In genomic region chr15:81606634-81607033, GRCm38 (mm10) we compare ENCODE assay signal across 10 mouse cellular contexts. TPM values are rescaled to one million over a fixed set of nuclear protein-coding genes. Genes with fewer than 3 reads are reported as not detected.
DNase-seq lines count a peak whose midpoint lies in the region; ATAC-seq and TF ChIP-seq lines count a peak whose summit lies in the region.
"Had no signal": no experiment of that assay in that cellular context is flagged by ENCODE, and none has a peak within 500 bp of the region (broad histone marks: within the 10 kb centered on the region; RNA-seq: fewer than 3 reads in every experiment).

No protein-coding gene starts in this region.

- no peaks in the 10 kb centered on the region for H3K9me3 ChIP-seq in lung, embryonic 14.5 days (ENCODE audit: low read depth, low read length)
- H3K9me3 ChIP-seq in neural tube, embryonic 15.5 days (replicated peaks), result no peaks in the 10 kb centered on the region
- H3K9me3 ChIP-seq: hindbrain, embryonic 15.5 days; neural tube, embryonic 12.5 days had no signal

- no peak for ATAC-seq in lung, embryonic 14.5 days (ENCODE audit: insufficient read depth)
- no peak for ATAC-seq in neural tube, embryonic 15.5 days (ENCODE audit: low FRiP score)

- TF ChIP-seq POLR2A in heart, adult 2 months (IDR thresholded peaks at IDR 0.05; ENCODE audit: insufficient read depth, low read depth, low read length), result no peak

- H3K4me1 ChIP-seq in heart, adult 2 months (ENCODE audit: control insufficient read depth, insufficient read depth, low read length), result peaks cover 2% of the 10 kb centered on the region
- H3K4me1 ChIP-seq in lung, embryonic 14.5 days (ENCODE audit: insufficient read depth), result no peaks in the 10 kb centered on the region
- H3K4me1 ChIP-seq in neural tube, embryonic 15.5 days, result no peaks in the 10 kb centered on the region
- H3K4me1 ChIP-seq: neural tube, embryonic 12.5 days had no signal

- peak; percentile 75 for TF ChIP-seq CTCF in heart, adult 2 months (IDR thresholded peaks at IDR 0.05)
- TF ChIP-seq CTCF in lung, embryonic 14.5 days (IDR thresholded peaks at IDR 0.05; ENCODE audit: low read depth), result peak; percentile 69

- no peak overlapping the region for H3K4me2 ChIP-seq in lung, embryonic 14.5 days
- no peak overlapping the region for H3K4me2 ChIP-seq in neural tube, embryonic 15.5 days
- H3K4me2 ChIP-seq: hindbrain, embryonic 15.5 days; neural tube, embryonic 12.5 days had no signal

- no peak for DNase-seq in heart, adult 2 months
- no peak for DNase-seq in heart, adult 11 months
- peak; percentile 56 to 72 for DNase-seq in B cell, adult 2 months
- peak; percentile 33 for DNase-seq in brain, adult 2 months (ENCODE audit: low read depth, low spot score)
- peak; percentile 70 for DNase-seq in lung, embryonic 14.5 days
- peak; percentile 56 for DNase-seq in thymus, postnatal 25 days
- no peak for DNase-seq in urinary bladder, postnatal 36 days (ENCODE audit: low spot score in 2 of 2)

- no peak overlapping the region for H3K4me3 ChIP-seq in heart, adult 2 months
- H3K4me3 ChIP-seq in lung, embryonic 14.5 days (ENCODE audit: low read depth, low read length), result no peak overlapping the region
- no peak overlapping the region for H3K4me3 ChIP-seq in neural tube, embryonic 15.5 days (replicated peaks)
- H3K4me3 ChIP-seq: hindbrain, embryonic 15.5 days; neural tube, embryonic 12.5 days had no signal

- intact Hi-C loops in heart, adult 2 months (cut with DNase I), result loop anchor here (1.0 to 2.0 kb wide), 2 partner anchors 19 to 158 kb away; no protein-coding TSS in a partner anchor

- no peak overlapping the region for H3K27ac ChIP-seq in heart, adult 2 months
- H3K27ac ChIP-seq in lung, embryonic 14.5 days (ENCODE audit: low read depth), result no peak overlapping the region
- no peak overlapping the region for H3K27ac ChIP-seq in neural tube, embryonic 15.5 days (replicated peaks)
- H3K27ac ChIP-seq: hindbrain, embryonic 15.5 days; neural tube, embryonic 12.5 days had no signal

- peaks cover 30% of the 10 kb centered on the region for H3K36me3 ChIP-seq in heart, adult 2 months (ENCODE audit: control insufficient read depth, insufficient read depth, low read length)
- peaks cover 60% of the 10 kb centered on the region for H3K36me3 ChIP-seq in lung, embryonic 14.5 days (ENCODE audit: insufficient read depth)
- peaks cover 45% of the 10 kb centered on the region for H3K36me3 ChIP-seq in neural tube, embryonic 15.5 days

- no peak for TF ChIP-seq EP300 in heart, adult 2 months (IDR thresholded peaks at IDR 0.05; ENCODE audit: insufficient read depth, low read depth, low read length)

- H3K27me3 ChIP-seq in heart, adult 2 months (ENCODE audit: control insufficient read depth, insufficient read depth, low read length), result no peaks in the 10 kb centered on the region
- no peaks in the 10 kb centered on the region for H3K27me3 ChIP-seq in lung, embryonic 14.5 days (ENCODE audit: insufficient read depth, low read length)
- H3K27me3 ChIP-seq in neural tube, embryonic 15.5 days (replicated peaks), result no peaks in the 10 kb centered on the region
- H3K27me3 ChIP-seq: hindbrain, embryonic 15.5 days; neural tube, embryonic 12.5 days had no signal

- H3K79me2 ChIP-seq in heart, adult 2 months (replicated peaks; ENCODE audit: control insufficient read depth, insufficient read depth, low read length), result peaks cover 11% of the 10 kb centered on the region

- H3K9ac ChIP-seq in heart, adult 2 months (ENCODE audit: low read depth, low read length), result no peak overlapping the region
- H3K9ac ChIP-seq in lung, embryonic 14.5 days, result no peak overlapping the region
- no peak overlapping the region for H3K9ac ChIP-seq in neural tube, embryonic 15.5 days (replicated peaks)
- H3K9ac ChIP-seq: hindbrain, embryonic 15.5 days; neural tube, embryonic 12.5 days had no signal

- 57% methylated on average over 1 of the region's 1 CpGs for WGBS in heart, adult 2 months
- 82% methylated on average over 1 of the region's 1 CpGs for WGBS in lung, embryonic 14.5 days
- WGBS in neural tube, embryonic 15.5 days, result 95% methylated on average over 1 of the region's 1 CpGs

RNA-seq across cellular contexts. Expression of gene Ep300, which starts 21.5 kb away (rescaled TPM):
- total RNA-seq in heart, adult 2 months (2021), result 10 to 100 TPM; 37.7 to 49.0 TPM
- 14.7 and 19.4 TPM in 2 replicates for polyA plus RNA-seq in heart, adult 2 months (2012; rRNA removed)
- 22.6 and 25.0 TPM in 2 replicates for polyA plus RNA-seq in lung, embryonic 14.5 days (2014; fragmentation: Nextera tagmentation; extraction: Ambion mirVana)
- 20.0 and 23.6 TPM in 2 replicates for polyA plus RNA-seq in neural tube, embryonic 15.5 days (2015; fragmentation: Nextera tagmentation; extraction: Ambion mirVana)

RNA-seq across cellular contexts. Expression of gene L3mbtl2, which starts 57.1 kb away (rescaled TPM):
- 10 to 100 TPM; 11.1 to 12.6 TPM for total RNA-seq in heart, adult 2 months (2021)
- polyA plus RNA-seq in heart, adult 2 months (2012; rRNA removed), result 7.8 and 10.4 TPM in 2 replicates
- polyA plus RNA-seq in lung, embryonic 14.5 days (2014; fragmentation: Nextera tagmentation; extraction: Ambion mirVana), result 25.8 and 26.7 TPM in 2 replicates
- polyA plus RNA-seq in neural tube, embryonic 15.5 days (2015; fragmentation: Nextera tagmentation; extraction: Ambion mirVana), result 28.0 and 28.8 TPM in 2 replicates

Comparison
In these comparisons a context has a peak if more than half of its experiments do, and no peak if none do; other contexts are left out.
1. DNase-seq: peak in B cell, adult 2 months (2 of 2), brain, adult 2 months (single experiment), lung, embryonic 14.5 days (single experiment) and thymus, postnatal 25 days (single experiment); none in heart, adult 2 months (0 of 2), heart, adult 11 months (single experiment) and urinary bladder, postnatal 36 days (0 of 2).